Mouse (Mus musculus): ENCODE data around the gene Mageb3.

DNA sequence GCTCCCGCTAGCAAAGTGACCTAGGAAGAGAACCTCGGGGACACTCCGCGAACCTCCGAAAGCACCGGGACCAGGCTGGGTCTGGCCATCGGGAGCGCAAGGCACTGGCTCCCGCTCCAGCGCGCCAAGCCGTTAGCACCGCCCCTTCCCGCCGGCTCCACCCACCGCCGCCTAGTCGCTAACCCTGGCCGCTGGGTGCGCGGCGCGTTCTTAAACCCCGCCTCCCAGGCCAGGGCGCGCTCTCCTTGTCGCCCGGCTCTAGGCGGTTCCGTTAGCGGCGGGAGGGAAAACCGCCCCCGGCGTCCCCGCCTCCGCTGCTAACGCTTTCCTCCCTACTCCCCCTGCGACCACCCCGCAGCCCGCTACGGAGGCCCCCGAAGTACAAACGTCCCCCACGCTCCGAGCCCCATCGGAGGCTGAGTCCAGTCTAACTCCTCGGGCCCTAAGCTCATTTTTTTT is at the start of gene Mageb3, which contains the start of gene Ctdspl2:
- TF ChIP-seq POLR2A (IDR thresholded peaks at IDR 0.05; ENCODE audit: low read depth, low read length) = peak; percentile 24
- no peak for TF ChIP-seq CTCF (IDR thresholded peaks at IDR 0.05; ENCODE audit: extremely low read depth, insufficient read depth, insufficient read length, insufficient replicate concordance)
